Mouse (Mus musculus) ovary, adult 2 months (tissue): ENCODE results near the gene Mageb1. TPM values are rescaled to one million over a fixed set of nuclear protein-coding genes. Genes with fewer than 3 reads are reported as not detected.

Experiments
- polyA plus RNA-seq: library from polyadenylated mRNA; depleted of rRNA; stranded (reverse); fragments of >200 nt; gene quantifications from 2 replicates; pipeline ENCODE4 v1.2.3, GENCODE M21; 2012; rRNA removed

Gene Mageb1
- polyA plus RNA-seq = not detected in 2 replicates

GRCm38 (mm10) chrX:92016233-92016632 lies at the start of gene Mageb1:
Gene Mageb1, minus strand, starts transcription at chrX:92016333.

Other genes with a start within 250 kb of the Mageb1 start
- gene Mageb5, start 233.3 kb downstream of the Mageb1 start, polyA plus RNA-seq = not detected in 2 replicates